Mouse (Mus musculus) small intestine, adult 2 months (tissue): ENCODE measurements around the gene Pcx. TPM values are rescaled to one million over a fixed set of nuclear protein-coding genes. Genes with fewer than 3 reads are reported as not detected.

Experiments
- H3K27ac ChIP-seq: fragments of 200-500 bp; 2 replicates; pipeline ENCODE4 v1.5.1; 2012; ENCODE audit warnings: low read depth, low read length, control low read depth, inconsistent platforms; ENCODE audit not compliant: insufficient read depth
- H3K27me3 ChIP-seq: fragments of 200-500 bp; 2 replicates; pipeline ENCODE4 v1.6.1; 2012; ENCODE audit warnings: mild to moderate bottlenecking, moderate library complexity, low read length, inconsistent platforms; ENCODE audit not compliant: control insufficient read depth, insufficient read depth
- H3K36me3 ChIP-seq: fragments of 200-500 bp; 2 replicates; pipeline ENCODE4 v1.6.1; 2012; ENCODE audit warnings: mild to moderate bottlenecking, low read length, control low read depth, inconsistent platforms; ENCODE audit not compliant: control insufficient read depth, insufficient read depth
- H3K4me1 ChIP-seq: fragments of 200-500 bp; 2 replicates; pipeline ENCODE4 v1.6.1; 2012; ENCODE audit warnings: low read length, inconsistent platforms, mixed read lengths; ENCODE audit not compliant: control insufficient read depth, insufficient read depth, insufficient read length
- H3K4me3 ChIP-seq: fragments of 200-500 bp; 2 replicates; pipeline ENCODE4 v1.5.1; 2012; ENCODE audit warnings: low read depth, mild to moderate bottlenecking, control low read depth, inconsistent platforms, low read length, moderate library complexity
- CTCF ChIP-seq: fragments of 200-500 bp; IDR thresholded peaks from 2 replicates; pipeline ENCODE4 v1.5.1; 2012; ENCODE audit warnings: low read depth, mild to moderate bottlenecking, control low read depth, inconsistent platforms, low read length, moderate library complexity, mixed read lengths; ENCODE audit not compliant: insufficient replicate concordance, insufficient read length; ENCODE audit errors: extremely low read depth
- POLR2A ChIP-seq: fragments of 200-500 bp; IDR thresholded peaks from 2 replicates; pipeline ENCODE4 v1.6.1; 2012; ENCODE audit warnings: low read depth, mild to moderate bottlenecking, control low read depth, inconsistent platforms, low read length, moderate library complexity
- WGBS: fragments of 180-500 bp; shearing (Covaris S2); methylation state at CpG from one replicate; pipeline ENCODE4 v1.1.7; 2018; 5-methylcytosine and 5-hydroxymethylcytosine counted together
- polyA plus RNA-seq: library from polyadenylated mRNA; depleted of rRNA; stranded (reverse); fragments of >200 nt; gene quantifications from 2 replicates; pipeline ENCODE4 v1.2.3, GENCODE M21; 2012

Pcx gene
- polyA plus RNA-seq, 1 experiment: 31.3 TPM

GRCm38 (mm10) chr19:4554248-4554647, 44.0 kb downstream of the Pcx start:
- Histone ChIP-seq H3K27ac (no peak overlapping the region), H3K27me3 (no peaks in the 10 kb centered on the region), H3K36me3 (no peaks in the 10 kb centered on the region), H3K4me3 (no peak overlapping the region), H3K4me1 (no peaks in the 10 kb centered on the region; the same call in 1 of the 2 replicates)
- TF ChIP-seq POLR2A: no peak
- TF ChIP-seq CTCF: no peak

GRCm38 (mm10) chr19:4555086-4555485, 44.8 kb downstream of the Pcx start:
- WGBS: 75% methylated on average over 7 of the region's 7 CpGs
- Histone ChIP-seq H3K36me3 (no peaks in the 10 kb centered on the region), H3K27ac (no peak overlapping the region), H3K4me3 (no peak overlapping the region), H3K27me3 (no peaks in the 10 kb centered on the region), H3K4me1 (no peaks in the 10 kb centered on the region; the same call in 1 of the 2 replicates)
- TF ChIP-seq CTCF (no peak), POLR2A (no peak)

GRCm38 (mm10) chr19:4556787-4557186, 46.5 kb downstream of the Pcx start:
- Histone ChIP-seq H3K36me3 (no peaks in the 10 kb centered on the region), H3K27ac (no peak overlapping the region), H3K27me3 (no peaks in the 10 kb centered on the region), H3K4me3 (no peak overlapping the region), H3K4me1 (no peaks in the 10 kb centered on the region; the same call in 1 of the 2 replicates)
- TF ChIP-seq CTCF (no peak), POLR2A (no peak)
- 84% methylated on average over 2 of the region's 2 CpGs for WGBS

- H3K27ac ChIP-seq: no peak overlapping the region
- no peaks in the 10 kb centered on the region; the same call in 1 of the 2 replicates for H3K4me1 ChIP-seq
- no peaks in the 10 kb centered on the region for H3K27me3 ChIP-seq
- no peak for TF ChIP-seq CTCF
- no peak for TF ChIP-seq POLR2A
- WGBS: 64% methylated on average over 8 of the region's 8 CpGs
- H3K4me3 ChIP-seq: no peak overlapping the region
- H3K36me3 ChIP-seq: no peaks in the 10 kb centered on the region
Measured at GRCm38 (mm10) chr19:4557796-4558569, 47.7 kb downstream of the Pcx start.

- no peak overlapping the region for H3K27ac ChIP-seq
- TF ChIP-seq POLR2A (no peak), CTCF (no peak)
- H3K36me3 ChIP-seq: no peaks in the 10 kb centered on the region
- H3K4me3 ChIP-seq: no peak overlapping the region
- 91% methylated on average over 3 of the region's 3 CpGs for WGBS
- no peaks in the 10 kb centered on the region for H3K27me3 ChIP-seq
- H3K4me1 ChIP-seq: no peaks in the 10 kb centered on the region; the same call in 1 of the 2 replicates
Measured at GRCm38 (mm10) chr19:4558570-4558955, 48.3 kb downstream of the Pcx start.

GRCm38 (mm10) chr19:4559011-4559410, 48.7 kb downstream of the Pcx start:
- Histone ChIP-seq H3K27ac (no peak overlapping the region), H3K4me3 (no peak overlapping the region), H3K4me1 (no peaks in the 10 kb centered on the region; the same call in 1 of the 2 replicates), H3K27me3 (no peaks in the 10 kb centered on the region), H3K36me3 (no peaks in the 10 kb centered on the region)
- WGBS: 64% methylated on average over 3 of the region's 3 CpGs
- TF ChIP-seq CTCF (no peak), POLR2A (no peak)

GRCm38 (mm10) chr19:4559588-4559987, 49.3 kb downstream of the Pcx start:
- H3K4me3 ChIP-seq: no peak overlapping the region
- WGBS: 51% methylated on average over 2 of the region's 2 CpGs
- TF ChIP-seq POLR2A (no peak), CTCF (no peak)
- no peaks in the 10 kb centered on the region for H3K36me3 ChIP-seq
- H3K27ac ChIP-seq: no peak overlapping the region
- H3K27me3 ChIP-seq: no peaks in the 10 kb centered on the region
- no peaks in the 10 kb centered on the region; the same call in 1 of the 2 replicates for H3K4me1 ChIP-seq
